Mouse (Mus musculus) heart, adult 2 months (tissue): ENCODE data around the gene Htra3.

Experiments used
- EP300 ChIP-seq: fragments of 200-500 bp; IDR thresholded peaks from 2 replicates; pipeline ENCODE4 v1.6.1; 2011; ENCODE audit warnings: low read depth, low read length, control low read depth; ENCODE audit not compliant: insufficient read depth
- POLR2A ChIP-seq: fragments of 200-500 bp; IDR thresholded peaks from 2 replicates; pipeline ENCODE4 v1.6.1; 2011; ENCODE audit warnings: mild to moderate bottlenecking, low read depth, low read length, control low read depth; ENCODE audit not compliant: insufficient read depth

DNA sequence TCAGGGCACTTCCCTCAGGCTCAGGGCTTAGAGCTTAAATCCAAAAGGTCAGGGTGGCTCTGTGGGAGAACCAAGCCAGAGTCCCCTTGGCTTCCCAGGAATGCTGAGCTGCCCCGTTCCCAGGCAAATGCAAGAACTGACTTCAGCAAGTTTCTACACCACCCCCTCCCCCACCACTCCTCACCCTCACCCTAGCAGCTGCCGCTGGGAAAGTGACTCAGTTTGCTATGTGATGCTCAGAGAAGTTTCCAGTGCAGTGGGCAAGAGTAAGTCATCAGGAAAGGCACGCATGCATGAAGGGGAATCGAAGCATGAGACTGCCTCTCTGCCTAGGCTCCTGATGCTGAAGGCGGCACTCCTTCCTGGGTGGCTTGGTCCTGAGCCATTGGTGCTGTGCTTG is 62.6 kb downstream of the Htra3 start:
- no peak for TF ChIP-seq POLR2A
- no peak for TF ChIP-seq EP300
